Mouse (Mus musculus) heart, embryonic 14.5 days (tissue): ENCODE data around the gene Rgs6. TPM values are rescaled to one million over a fixed set of nuclear protein-coding genes. Genes with fewer than 3 reads are reported as not detected.

Experiments
- ATAC-seq: fragments of 200-750 bp; cut with Nextera tagmentation; 2 replicates; pipeline ENCODE4 v1.8.0; 2017; ENCODE audit warnings: low read depth, moderate TSS enrichment; ENCODE audit not compliant: insufficient number of reproducible peaks, insufficient read depth, low FRiP score
- H3K27ac ChIP-seq, 2 experiments: fragments of 200-500 bp in 1 of 2; fragments of 300-500 bp in 1 of 2; sonication (generic) in 1 of 2; replicated peaks in 1 of 2; 2 replicates each; pipeline ENCODE4 v1.5.1; 2012 to 2014; ENCODE audit warnings: low read depth in 2 of 2, low read length in 2 of 2, control low read depth in 1 of 2, mild to moderate bottlenecking in 1 of 2, mixed read lengths in 1 of 2; ENCODE audit not compliant: control insufficient read depth in 1 of 2, insufficient read depth in 1 of 2
- H3K27me3 ChIP-seq: fragments of 300-500 bp; sonication (generic); 2 replicates; pipeline ENCODE4 v1.6.1; 2014; ENCODE audit warnings: mild to moderate bottlenecking, low read length, control low read depth; ENCODE audit not compliant: control insufficient read depth, insufficient read depth
- H3K36me3 ChIP-seq: fragments of 300-500 bp; sonication (generic); 2 replicates; pipeline ENCODE4 v1.6.1; 2014; ENCODE audit warnings: mild to moderate bottlenecking, control low read depth, low read length, mixed read lengths; ENCODE audit not compliant: control insufficient read depth, insufficient read depth
- H3K4me1 ChIP-seq, 2 experiments: fragments of 200-500 bp in 1 of 2; fragments of 300-500 bp in 1 of 2; sonication (generic) in 1 of 2; 2 replicates each; pipeline ENCODE4 v1.6.1; 2012 to 2014; ENCODE audit warnings: low read length in 2 of 2, control low read depth in 1 of 2, mixed read lengths in 1 of 2; ENCODE audit not compliant: control insufficient read depth in 2 of 2, insufficient read depth in 2 of 2
- H3K4me2 ChIP-seq: fragments of 300-500 bp; sonication (generic); 2 replicates; pipeline ENCODE4 v1.6.1; 2014; ENCODE audit warnings: mild to moderate bottlenecking, low read length
- H3K4me3 ChIP-seq, 2 experiments: fragments of 200-500 bp in 1 of 2; fragments of 300-500 bp in 1 of 2; sonication (generic) in 1 of 2; 2 replicates each; pipeline ENCODE4 v1.5.1; 2012 to 2014; ENCODE audit warnings: low read length in 2 of 2, mild to moderate bottlenecking in 2 of 2, control low read depth in 1 of 2, low read depth in 1 of 2, moderate library complexity in 1 of 2; ENCODE audit not compliant: control insufficient read depth in 1 of 2, insufficient read depth in 1 of 2
- H3K9ac ChIP-seq: fragments of 300-500 bp; sonication (generic); 2 replicates; pipeline ENCODE4 v1.6.1; 2014; ENCODE audit warnings: mild to moderate bottlenecking, low read length
- H3K9me3 ChIP-seq: fragments of 300-500 bp; sonication (generic); 2 replicates; pipeline ENCODE4 v1.6.1; 2016; ENCODE audit warnings: low read length, control low read depth; ENCODE audit not compliant: control insufficient read depth
- WGBS: fragments of 180-500 bp; shearing (Covaris S2); extraction: QIAGEN DNeasy Blood & Tissue Kit; methylation state at CpG from one replicate; pipeline ENCODE4 v1.1.7; 2014; 5-methylcytosine and 5-hydroxymethylcytosine counted together
- polyA plus RNA-seq: library from polyadenylated mRNA; unstranded; fragments of >200 nt; fragmentation: Nextera tagmentation; extraction: Ambion mirVana; gene quantifications from 2 replicates; pipeline ENCODE4 v1.2.1, GENCODE M21; 2014

Gene Rgs6
- polyA plus RNA-seq, 1 experiment from 2014 or later: 17.8 TPM

GRCm38 (mm10) chr12:83146917-83147316 lies 558.8 kb downstream of the Rgs6 start:
- Histone ChIP-seq H3K4me2 (no peak overlapping the region), H3K27ac (peak overlapping the region; percentile 4 to 39; a peak in 2 of 4 replicates), H3K4me3 (no peak overlapping the region), H3K27me3 (no peaks in the 10 kb centered on the region), H3K9ac (0 out of 2 replicates have a peak overlapping the region, but pooled peaks have one; percentile 2), H3K36me3 (no peaks in the 10 kb centered on the region), H3K9me3 (no peaks in the 10 kb centered on the region), H3K4me1 (peaks cover 40 to 54% of the 10 kb centered on the region in 2 experiments)
- WGBS: 40% methylated on average over 2 of the region's 2 CpGs
- no peak for ATAC-seq

GRCm38 (mm10) chr12:83150030-83150429 lies 561.9 kb downstream of the Rgs6 start:
- Histone ChIP-seq H3K27ac (no peak overlapping the region), H3K4me1 (peaks cover 20 to 28% of the 10 kb centered on the region in 2 experiments), H3K27me3 (no peaks in the 10 kb centered on the region), H3K9ac (no peak overlapping the region), H3K36me3 (no peaks in the 10 kb centered on the region), H3K4me2 (no peak overlapping the region), H3K4me3 (no peak overlapping the region), H3K9me3 (no peaks in the 10 kb centered on the region)
- no peak for ATAC-seq
- WGBS: 80% methylated on average over 3 of the region's 7 CpGs

- 85% methylated on average over 9 of the region's 9 CpGs for WGBS
- ATAC-seq: no peak
Observed at GRCm38 (mm10) chr12:83150813-83151212, 562.7 kb downstream of the Rgs6 start.

GRCm38 (mm10) chr12:83151474-83151873 lies 563.4 kb downstream of the Rgs6 start:
- Histone ChIP-seq H3K27ac (no peak overlapping the region), H3K27me3 (no peaks in the 10 kb centered on the region), H3K9ac (no peak overlapping the region), H3K9me3 (no peaks in the 10 kb centered on the region), H3K4me2 (no peak overlapping the region), H3K4me1 (peaks cover 8 to 14% of the 10 kb centered on the region in 2 experiments), H3K4me3 (no peak overlapping the region), H3K36me3 (no peaks in the 10 kb centered on the region)
- no peak for ATAC-seq
- WGBS: 85% methylated on average over 2 of the region's 2 CpGs

More at GRCm38 (mm10) chr12:83150813-83151212, 562.7 kb downstream of the Rgs6 start:
- Histone ChIP-seq H3K9ac (no peak overlapping the region), H3K27ac (no peak overlapping the region), H3K4me2 (no peak overlapping the region), H3K4me3 (no peak overlapping the region), H3K27me3 (no peaks in the 10 kb centered on the region), H3K36me3 (no peaks in the 10 kb centered on the region), H3K9me3 (no peaks in the 10 kb centered on the region), H3K4me1 (peaks cover 14 to 20% of the 10 kb centered on the region in 2 experiments)

GRCm38 (mm10) chr12:83160211-83160610 lies 572.1 kb downstream of the Rgs6 start:
- peaks cover 6 to 14% of the 10 kb centered on the region in 2 experiments; a peak in 3 of 4 replicates for H3K4me1 ChIP-seq
- ATAC-seq: no peak
- WGBS: 84% methylated on average over 2 of the region's 2 CpGs

GRCm38 (mm10) chr12:83160700-83161099 lies 572.6 kb downstream of the Rgs6 start:
- 74% methylated on average over 4 of the region's 4 CpGs for WGBS
- ATAC-seq: no peak
- no peak overlapping the region for H3K9ac ChIP-seq
- H3K4me1 ChIP-seq: peaks cover 6 to 14% of the 10 kb centered on the region in 2 experiments; a peak in 3 of 4 replicates
- H3K4me3 ChIP-seq: no peak overlapping the region
- no peaks in the 10 kb centered on the region for H3K27me3 ChIP-seq
- H3K27ac ChIP-seq: no peak overlapping the region
- H3K9me3 ChIP-seq: no peaks in the 10 kb centered on the region
- H3K36me3 ChIP-seq: no peaks in the 10 kb centered on the region
- H3K4me2 ChIP-seq: no peak overlapping the region

More at GRCm38 (mm10) chr12:83160211-83160610, 572.1 kb downstream of the Rgs6 start:
- Histone ChIP-seq H3K36me3 (no peaks in the 10 kb centered on the region), H3K4me3 (no peak overlapping the region), H3K4me2 (no peak overlapping the region), H3K27ac (no peak overlapping the region), H3K9ac (no peak overlapping the region), H3K27me3 (no peaks in the 10 kb centered on the region), H3K9me3 (no peaks in the 10 kb centered on the region)

- Histone ChIP-seq H3K4me1 (peaks cover 14% of the 10 kb centered on the region in 2 experiments; a peak in 3 of 4 replicates), H3K9me3 (no peaks in the 10 kb centered on the region), H3K27me3 (no peaks in the 10 kb centered on the region), H3K4me3 (no peak overlapping the region), H3K27ac (no peak overlapping the region), H3K36me3 (no peaks in the 10 kb centered on the region), H3K4me2 (no peak overlapping the region), H3K9ac (no peak overlapping the region)
- ATAC-seq: peak; percentile 47; the same call in 1 of the 2 replicates
- 30% methylated on average over 5 of the region's 5 CpGs for WGBS
Observed at GRCm38 (mm10) chr12:83163721-83164120, 575.6 kb downstream of the Rgs6 start.

GRCm38 (mm10) chr12:83165058-83165457 lies 577.0 kb downstream of the Rgs6 start:
- WGBS: 59% methylated on average over 1 of the region's 1 CpGs
- H3K9ac ChIP-seq: no peak overlapping the region
- H3K4me2 ChIP-seq: no peak overlapping the region
- H3K4me1 ChIP-seq: peaks cover 23 to 25% of the 10 kb centered on the region in 2 experiments
- no peaks in the 10 kb centered on the region for H3K27me3 ChIP-seq
- H3K36me3 ChIP-seq: no peaks in the 10 kb centered on the region
- H3K27ac ChIP-seq: no peak overlapping the region
- no peak overlapping the region for H3K4me3 ChIP-seq
- H3K9me3 ChIP-seq: no peaks in the 10 kb centered on the region
- no peak for ATAC-seq
